Mouse (Mus musculus) T-cell, adult 2 months (primary cell): ENCODE measurements at regions not wholly inside any gene's neighbourhood (a gene's known extent, or its start where the extent isn't known, plus 50 kb on each side); places are given as distances from the start of the nearest gene placed in this dataset.

Experiments
- DNase-seq: peaks from one replicate; pipeline ENCODE4 v3.0.0; 2022; ENCODE audit warnings: low spot score

- no peak for DNase-seq
Observed at GRCm38 (mm10) chr7:79543231-79544071, 74.0 kb downstream of the Rhcg start.

GRCm38 (mm10) chr7:79542379-79543015 lies 75.0 kb downstream of the Rhcg start:
- DNase-seq, result no peak

DNA sequence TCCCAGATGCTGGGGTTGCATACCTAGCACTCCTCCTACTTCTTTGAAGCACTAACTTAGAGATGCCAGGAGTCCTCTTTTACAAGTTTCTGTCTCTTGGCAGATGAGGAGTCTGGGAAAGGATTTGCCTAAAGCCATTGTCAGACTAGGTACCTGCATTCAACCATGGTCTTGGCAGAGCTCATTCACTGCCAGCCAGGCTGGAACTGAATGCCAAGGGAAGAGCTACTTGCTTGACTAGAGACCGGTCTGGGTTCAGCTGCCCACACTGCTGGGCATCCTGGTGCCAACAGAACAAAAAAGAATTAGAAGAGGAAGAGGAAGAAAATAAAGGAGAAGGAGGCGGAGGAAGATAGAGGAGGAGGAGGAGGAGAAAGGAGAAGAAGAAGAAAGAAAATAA lies 74.1 kb upstream of the Polg start:
- no peak for DNase-seq

GRCm38 (mm10) chr7:79539426-79539825 lies 73.3 kb upstream of the Polg start:
- DNase-seq, result no peak

- DNase-seq, result peak; percentile 38
Observed at GRCm38 (mm10) chr7:79536157-79536641, 70.0 kb upstream of the Polg start.

- DNase-seq, result peak; percentile 27
Observed at GRCm38 (mm10) chr7:79535251-79536111, 69.3 kb upstream of the Polg start.

GRCm38 (mm10) chr7:79534819-79535218 lies 68.7 kb upstream of the Polg start:
- DNase-seq, result no peak

DNA sequence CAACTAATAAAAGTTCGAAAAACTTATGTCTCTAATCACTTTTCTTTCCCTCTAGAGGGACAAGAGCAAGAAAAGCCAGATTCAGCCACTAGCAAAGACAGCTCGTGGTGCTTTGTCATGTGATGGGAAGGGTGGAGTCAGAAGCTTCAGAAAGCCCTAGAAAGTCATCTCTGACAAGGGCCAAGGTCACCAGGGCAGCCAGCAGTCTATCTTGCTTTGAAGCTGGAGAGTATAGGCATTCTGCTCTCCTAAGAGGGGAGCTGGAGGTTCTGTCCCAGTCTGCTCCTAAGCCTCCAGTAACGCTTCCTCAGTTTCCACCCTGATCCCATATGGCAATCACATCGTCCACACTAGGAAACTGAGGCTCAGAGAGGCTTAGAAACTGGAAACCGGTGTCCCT lies 68.2 kb upstream of the Polg start:
- DNase-seq, result no peak

DNA sequence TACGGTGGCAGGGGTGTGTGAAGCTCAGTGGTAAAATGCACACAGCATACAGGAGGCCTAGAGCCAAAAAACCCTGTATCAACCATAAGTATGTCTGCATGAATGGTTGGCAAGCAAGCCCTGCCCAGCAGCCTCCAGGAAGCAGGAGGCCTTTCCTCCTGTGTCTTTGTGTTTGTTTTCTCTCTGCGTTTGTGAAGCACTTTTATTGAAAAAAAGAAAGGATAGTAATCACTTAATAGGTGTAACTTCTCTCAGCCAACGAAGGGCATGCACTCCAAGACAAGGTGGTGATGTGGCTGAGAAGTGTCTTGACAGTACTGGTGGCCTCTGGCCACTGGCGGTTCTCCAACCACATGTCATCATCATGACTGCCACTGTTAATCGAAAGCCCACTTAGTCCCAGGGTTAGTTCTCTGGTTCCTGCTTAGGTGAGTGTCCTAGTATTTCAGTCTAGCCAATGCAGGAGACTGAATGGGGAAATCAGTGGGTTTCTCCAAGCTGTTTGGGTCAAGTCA lies 66.5 kb upstream of the Polg start:
- no peak for DNase-seq

DNA sequence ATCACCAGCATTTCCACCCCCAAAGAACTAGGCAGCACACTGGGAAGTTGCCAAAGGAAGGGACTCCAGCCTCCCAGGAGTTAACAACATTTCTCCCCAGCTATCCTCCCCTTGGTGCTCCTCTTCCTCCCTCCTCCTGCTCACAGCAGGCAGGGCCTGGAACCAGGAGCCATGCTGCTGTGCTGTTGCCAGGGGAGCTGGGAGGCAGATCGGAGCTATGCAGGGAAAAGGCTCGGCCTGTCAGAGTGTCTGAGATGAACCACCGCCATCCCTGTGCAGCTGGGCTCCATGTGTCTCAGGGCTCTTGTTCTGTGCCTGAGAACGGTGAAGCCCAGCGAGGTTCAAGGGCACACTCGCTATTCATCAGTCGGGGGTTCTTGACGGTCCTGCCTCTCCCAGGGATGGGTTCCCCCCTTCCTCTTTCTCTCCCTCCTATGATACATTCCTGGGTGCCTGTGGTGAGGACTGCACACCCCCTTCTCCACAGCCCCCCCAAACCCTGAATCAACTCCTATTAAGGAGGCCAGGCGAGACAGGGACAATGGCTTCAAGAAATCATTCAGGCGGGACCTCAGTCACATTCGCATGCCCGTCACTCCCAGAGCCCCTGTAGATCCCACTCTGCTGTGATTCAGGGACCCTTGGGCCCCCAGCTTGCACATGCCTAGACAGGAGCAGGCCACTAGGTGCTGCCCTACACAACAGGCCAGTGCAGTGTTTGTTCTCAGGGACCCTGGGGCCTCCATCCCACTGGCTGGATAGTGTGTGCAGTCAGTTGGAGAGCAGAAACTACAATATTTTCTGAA lies 65.6 kb upstream of the Polg start:
- DNase-seq, result no peak

GRCm38 (mm10) chr7:79531142-79531541 lies 65.0 kb upstream of the Polg start:
- DNase-seq, result no peak

DNA sequence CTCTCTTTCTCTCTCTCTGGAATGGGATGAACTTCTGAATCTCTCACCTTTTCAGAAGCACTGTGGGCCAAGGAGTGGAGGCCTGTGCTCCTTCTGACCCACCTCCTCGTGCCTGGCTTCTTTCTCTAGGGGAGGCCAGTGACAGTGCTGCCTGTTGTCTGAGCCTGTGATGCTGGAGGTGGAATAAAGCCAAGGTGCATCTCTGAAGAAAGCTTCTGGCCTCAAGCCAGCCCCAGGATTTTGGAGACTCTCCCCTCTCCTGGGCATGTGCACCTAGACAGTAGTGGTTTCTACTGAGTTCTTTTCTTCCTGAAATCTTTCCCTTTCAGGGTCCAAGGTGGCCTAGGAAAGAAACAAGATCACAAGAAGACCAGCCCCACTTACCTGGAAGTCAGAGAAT lies 63.3 kb upstream of the Polg start:
- DNase-seq, result no peak

DNA sequence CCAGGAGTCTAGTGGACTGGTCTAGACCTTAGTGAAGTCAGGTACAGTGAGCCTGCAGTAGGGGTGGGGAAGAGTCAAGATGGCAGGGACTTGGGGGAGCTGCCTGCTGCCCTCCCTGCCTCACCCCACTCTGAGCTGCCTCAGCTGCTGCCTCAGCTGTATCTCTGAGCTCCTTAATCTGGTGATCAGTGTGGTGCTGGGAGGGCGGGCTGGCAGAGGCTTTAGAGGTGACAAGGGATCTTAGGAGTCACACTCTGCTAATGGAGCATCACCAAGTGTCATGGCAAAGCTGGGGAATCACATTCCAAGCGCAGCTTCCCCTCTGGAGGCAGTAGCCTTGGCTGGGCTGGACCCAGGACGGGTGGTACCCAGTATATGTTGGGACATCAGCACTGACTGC lies 61.8 kb upstream of the Polg start:
- DNase-seq, result no peak

DNA sequence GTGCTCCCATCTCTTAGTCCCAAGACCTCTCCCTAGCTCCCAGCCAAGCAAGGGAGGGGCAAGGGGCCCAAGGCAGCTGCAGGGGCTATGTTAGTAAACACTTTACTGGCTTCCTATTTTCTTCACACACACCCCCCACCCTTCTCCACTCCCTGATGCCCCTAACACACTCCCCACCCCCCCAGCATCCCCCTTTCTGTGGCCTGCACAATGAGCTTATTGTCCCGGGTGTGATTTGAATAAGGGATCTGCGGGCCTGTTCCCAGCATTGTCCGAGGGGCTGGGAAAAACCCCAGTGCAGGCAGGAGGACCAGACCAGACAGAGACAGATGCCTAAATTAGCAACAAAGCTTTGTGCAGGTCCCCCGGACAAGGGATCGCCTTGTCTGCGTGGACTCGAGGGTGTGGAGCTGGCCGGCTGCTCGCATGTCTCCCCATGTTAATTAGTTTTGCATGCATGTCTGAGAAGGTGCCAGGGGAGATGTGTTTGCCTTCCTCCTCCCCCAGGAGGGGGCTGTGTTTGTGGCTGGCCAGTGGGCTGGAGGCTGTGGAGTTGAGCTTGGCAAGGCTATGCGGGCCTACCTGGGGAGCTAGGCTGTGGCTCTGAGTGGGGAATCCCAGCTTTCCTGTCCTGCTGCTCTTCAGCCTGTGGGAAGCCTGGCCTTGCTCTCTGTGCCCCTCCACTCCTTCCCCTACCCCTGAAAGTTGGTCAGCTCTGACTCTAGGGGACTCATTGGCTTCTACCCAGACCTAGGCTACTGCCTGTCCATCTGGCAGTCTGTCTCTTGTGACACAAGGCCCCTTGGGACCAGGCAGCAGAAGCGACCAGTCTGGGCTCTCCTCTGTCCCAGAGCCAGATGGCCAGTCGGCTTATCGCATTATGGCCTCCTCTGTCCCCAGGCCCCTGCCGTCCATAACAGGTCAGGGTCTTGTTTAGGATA lies 59.8 kb upstream of the Polg start:
- DNase-seq, result no peak

- no peak for DNase-seq
Observed at GRCm38 (mm10) chr7:79524921-79525320, 58.8 kb upstream of the Polg start.

GRCm38 (mm10) chr7:79523696-79524095 lies 57.5 kb upstream of the Polg start:
- DNase-seq, result no peak

DNA sequence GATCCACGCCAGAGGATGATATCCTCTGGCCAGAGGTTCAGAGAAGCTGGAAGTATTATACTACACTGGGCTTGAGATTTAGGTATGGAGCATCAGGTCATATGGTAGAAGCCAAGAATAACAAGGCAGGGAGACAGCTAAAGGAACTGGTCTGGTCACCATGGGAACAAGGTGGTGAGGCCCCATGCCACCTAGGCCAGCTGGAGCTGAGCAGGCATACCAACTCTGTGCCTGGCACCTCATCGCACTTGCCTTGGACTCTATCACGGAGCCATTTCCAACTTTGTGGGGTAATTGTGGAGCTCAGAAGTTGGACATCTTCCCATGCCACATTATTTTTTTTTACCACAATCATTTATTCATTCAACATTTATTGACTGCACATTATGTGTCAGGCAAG lies 55.9 kb upstream of the Polg start:
- DNase-seq, result no peak

DNA sequence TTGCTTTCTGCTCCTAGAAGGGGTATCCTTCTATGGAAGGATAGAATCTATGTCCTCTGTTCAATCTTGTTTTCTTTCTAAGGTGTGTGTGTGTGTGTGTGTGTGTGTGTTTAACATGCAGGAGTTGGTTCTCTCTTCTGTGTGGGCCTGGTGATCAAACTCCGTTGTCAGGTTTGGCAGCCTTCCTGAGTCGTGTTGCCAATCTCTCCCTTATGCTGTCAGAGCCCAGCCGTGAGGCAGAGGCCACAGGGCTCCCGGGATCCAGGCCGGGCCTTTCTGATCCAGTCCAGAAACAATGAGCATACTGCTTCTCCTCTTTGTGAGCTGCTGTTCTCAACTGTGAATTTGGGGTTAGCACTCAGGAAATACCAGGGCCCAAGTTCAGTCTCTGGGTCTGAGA lies 55.1 kb upstream of the Polg start:
- no peak for DNase-seq

DNA sequence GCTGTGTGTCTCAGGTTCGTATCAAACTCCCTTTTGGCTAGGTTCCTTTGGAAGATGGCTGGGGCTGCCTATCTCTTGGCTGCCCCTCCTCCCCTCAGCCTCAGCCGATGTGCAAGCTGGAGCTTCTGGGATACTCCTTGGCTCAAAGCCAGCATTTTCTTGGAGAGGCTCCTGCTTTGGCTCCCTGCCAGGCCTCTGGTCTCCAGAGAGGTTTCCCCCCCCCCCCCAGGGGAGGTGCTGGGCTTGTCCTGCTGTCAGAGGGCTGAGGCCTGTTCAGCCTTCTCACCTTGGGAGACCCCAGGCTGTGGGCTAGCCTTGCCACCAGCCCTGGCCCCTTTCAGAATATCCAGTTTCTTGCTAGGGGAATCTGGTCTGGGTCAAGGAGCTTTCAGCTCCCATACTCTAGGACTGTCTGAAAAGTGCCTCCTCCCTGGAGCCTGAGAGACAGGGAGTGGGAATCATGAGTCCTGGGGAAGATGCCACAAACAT lies 54.1 kb upstream of the Polg start:
- DNase-seq, result no peak

DNA sequence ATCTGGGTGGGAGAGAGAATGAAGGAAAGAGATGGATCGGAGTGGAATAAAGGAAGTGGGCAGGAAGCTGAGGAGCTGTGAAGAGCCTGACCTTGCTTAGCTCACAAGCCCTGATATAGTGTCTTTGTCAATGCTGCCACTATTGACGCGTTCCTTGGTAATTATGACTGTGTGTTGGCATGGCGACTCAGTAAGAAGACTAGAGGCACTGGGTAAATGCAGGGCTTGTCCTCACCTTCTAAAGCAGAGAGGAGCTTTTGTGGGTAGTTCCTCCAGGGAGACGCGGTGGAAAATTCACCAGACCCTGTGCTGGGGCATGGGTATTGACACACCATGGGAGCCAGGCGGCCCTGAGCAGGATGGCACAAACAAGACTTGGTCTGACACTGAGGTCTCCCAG lies 52.8 kb upstream of the Polg start:
- DNase-seq, result no peak
